Mouse (Mus musculus) stomach, postnatal 0 days (tissue): Measurements from ENCODE around the gene Dydc1. TPM values are rescaled to one million over a fixed set of nuclear protein-coding genes. Genes with fewer than 3 reads are reported as not detected.

Source experiments
- ATAC-seq: fragments of 200-750 bp; cut with Nextera tagmentation; 2 replicates; pipeline ENCODE4 v1.8.0; 2017; ENCODE audit not compliant: low FRiP score, low TSS enrichment
- DNase-seq: peaks from one replicate; pipeline ENCODE4 v3.0.0-alpha.2; 2016; ENCODE audit warnings: low spot score
- H3K27ac ChIP-seq: fragments of 300-500 bp; sonication (generic); replicated peaks from 2 replicates; pipeline ENCODE4 v1.5.1; 2014; ENCODE audit warnings: mild to moderate bottlenecking, control low read depth
- H3K27me3 ChIP-seq: fragments of 300-500 bp; sonication (generic); 2 replicates; pipeline ENCODE4 v1.6.1; 2014; ENCODE audit warnings: low read length; ENCODE audit not compliant: control insufficient read depth, insufficient read depth
- H3K36me3 ChIP-seq: fragments of 300-500 bp; sonication (generic); 2 replicates; pipeline ENCODE4 v1.6.1; 2014; ENCODE audit warnings: low read length, mixed read lengths; ENCODE audit not compliant: control insufficient read depth, insufficient read depth
- H3K4me1 ChIP-seq: fragments of 300-500 bp; sonication (generic); replicated peaks from 2 replicates; pipeline ENCODE4 v1.6.1; 2014; ENCODE audit warnings: antibody characterized with exemption; ENCODE audit not compliant: control insufficient read depth, insufficient read depth
- H3K4me2 ChIP-seq: fragments of 300-500 bp; sonication (generic); replicated peaks from 2 replicates; pipeline ENCODE4 v1.6.1; 2014; ENCODE audit warnings: low read depth, mild to moderate bottlenecking, control low read depth, moderate library complexity
- H3K4me3 ChIP-seq: fragments of 300-500 bp; sonication (generic); 2 replicates; pipeline ENCODE4 v1.5.1; 2014; ENCODE audit warnings: low read depth, low read length, control low read depth
- H3K9ac ChIP-seq: fragments of 300-500 bp; sonication (generic); 2 replicates; pipeline ENCODE4 v1.6.1; 2014; ENCODE audit warnings: mild to moderate bottlenecking, low read length, control low read depth, mixed read lengths
- H3K9me3 ChIP-seq: fragments of 300-500 bp; sonication (generic); 2 replicates; pipeline ENCODE4 v1.6.1; 2016; ENCODE audit warnings: low read length; ENCODE audit not compliant: control insufficient read depth
- CTCF ChIP-seq: IDR thresholded peaks from 2 replicates; pipeline ENCODE4 v1.5.1; 2016; ENCODE audit warnings: antibody characterized with exemption, low read depth, mild to moderate bottlenecking, moderate library complexity
- EP300 ChIP-seq: optimal IDR thresholded peaks from 2 replicates; pipeline ENCODE3; 2016; ENCODE audit warnings: antibody characterized with exemption
- WGBS: fragments of 180-500 bp; shearing (Covaris S2); extraction: QIAGEN DNeasy Blood & Tissue Kit; methylation state at CpG from one replicate; pipeline ENCODE4 v1.1.7; 2014; 5-methylcytosine and 5-hydroxymethylcytosine counted together
- polyA plus RNA-seq: library from polyadenylated mRNA; unstranded; fragments of >200 nt; fragmentation: Nextera tagmentation; extraction: Ambion mirVana; gene quantifications from 2 replicates; pipeline ENCODE4 v1.2.1, GENCODE M21; 2015

Dydc1 gene
- polyA plus RNA-seq, 1 experiment from 2014 or later, result not detected

DNA sequence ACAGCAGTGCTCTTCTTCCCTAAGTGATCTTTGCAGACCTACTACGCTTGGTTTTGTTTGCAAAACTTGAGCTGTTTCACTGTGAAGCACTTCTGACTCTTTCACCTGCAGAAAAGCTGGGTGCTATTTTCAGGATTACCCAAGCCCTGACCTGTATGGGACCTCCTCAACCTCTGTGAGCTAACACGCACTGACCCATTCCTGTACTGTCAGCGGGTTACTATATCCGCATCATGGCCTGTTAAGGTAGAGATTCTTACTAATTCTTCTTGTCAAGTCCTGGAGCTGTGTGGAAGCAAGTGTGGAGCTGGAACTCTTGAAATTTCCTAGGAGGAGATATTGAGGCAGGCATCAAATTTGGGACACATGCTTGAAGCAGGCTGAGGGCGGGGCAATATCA lies 52.0 kb downstream of the Dydc1 start:
- Histone ChIP-seq H3K27ac (no peak overlapping the region), H3K9me3 (no peaks in the 10 kb centered on the region), H3K9ac (no peak overlapping the region), H3K27me3 (no peaks in the 10 kb centered on the region), H3K4me2 (no peak overlapping the region), H3K4me1 (no peaks in the 10 kb centered on the region), H3K36me3 (no peaks in the 10 kb centered on the region), H3K4me3 (no peak overlapping the region)
- no peak for TF ChIP-seq EP300
- TF ChIP-seq CTCF, result no peak
- ATAC-seq (no peak), DNase-seq (no peak)
- 83% methylated on average over 5 of the region's 5 CpGs for whole genome bisulfite sequencing

DNA sequence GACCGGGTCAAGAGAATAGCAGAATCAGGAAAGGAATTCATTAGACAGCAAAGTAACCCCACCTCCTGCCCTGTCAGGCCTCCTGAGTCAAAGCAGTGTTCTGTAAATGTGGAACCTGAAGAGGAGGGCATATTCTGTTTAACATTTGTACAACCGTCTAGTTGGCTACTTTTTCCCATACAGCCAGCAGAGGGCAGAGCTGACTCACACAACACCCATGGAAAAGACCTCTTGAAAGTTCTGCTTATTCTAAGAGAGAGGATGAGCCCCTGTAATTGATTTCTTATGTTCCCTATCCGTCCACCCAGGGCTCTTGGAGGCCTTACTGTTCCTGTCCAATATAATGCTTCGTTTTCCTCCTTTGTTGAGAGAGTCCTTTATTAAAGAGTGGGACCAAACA lies 55.3 kb downstream of the Dydc1 start:
- DNase-seq (peak; percentile 24), ATAC-seq (no peak)
- Histone ChIP-seq H3K4me2 (no peak overlapping the region), H3K4me1 (no peaks in the 10 kb centered on the region), H3K4me3 (no peak overlapping the region), H3K27ac (no peak overlapping the region), H3K27me3 (no peaks in the 10 kb centered on the region), H3K9ac (no peak overlapping the region), H3K36me3 (no peaks in the 10 kb centered on the region), H3K9me3 (no peaks in the 10 kb centered on the region)
- no peak for TF ChIP-seq EP300
- peak; percentile 77 for TF ChIP-seq CTCF
- 12% methylated on average over 4 of the region's 4 CpGs for WGBS

DNA sequence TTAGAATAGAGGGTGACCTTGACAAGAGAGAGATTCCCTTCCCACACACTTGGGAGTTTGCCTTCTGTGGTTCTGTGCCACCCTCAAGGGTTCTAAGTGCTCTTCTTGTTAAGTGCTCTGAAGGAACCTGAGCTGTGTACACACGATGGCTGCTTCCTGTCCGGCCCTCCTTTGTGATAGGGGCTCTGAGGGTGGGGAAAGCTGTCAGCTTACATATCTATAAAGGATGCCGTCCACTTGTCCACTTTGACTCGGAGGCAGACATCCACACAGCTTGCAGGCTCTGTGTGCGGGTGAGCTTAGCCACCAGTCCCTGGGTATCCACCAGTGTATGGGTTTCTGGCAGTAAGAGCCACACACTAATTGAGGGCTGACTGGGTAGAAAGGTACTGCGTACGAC lies 58.8 kb downstream of the Dydc1 start, which contains the start of gene Sftpa1:
TSS of gene Sftpa1 (plus strand) at position 243 of the 400 bp plus-strand sequence.
- no peak within 1 kb of the TSS for H3K9ac ChIP-seq
- WGBS, result 66% methylated on average over 7 of the region's 7 CpGs
- no peak for ATAC-seq
- no peaks in the 10 kb centered on the region for H3K9me3 ChIP-seq
- H3K36me3 ChIP-seq, result no peaks in the 10 kb centered on the region
- H3K4me3 ChIP-seq, result no peak within 1 kb of the TSS
- H3K27ac ChIP-seq, result no peak within 1 kb of the TSS
- H3K4me2 ChIP-seq, result no peak within 1 kb of the TSS
- TF ChIP-seq CTCF (no peak), EP300 (no peak)
- DNase-seq, result no peak
- H3K4me1 ChIP-seq, result no peaks in the 10 kb centered on the region
- H3K27me3 ChIP-seq, result no peaks in the 10 kb centered on the region

DNA sequence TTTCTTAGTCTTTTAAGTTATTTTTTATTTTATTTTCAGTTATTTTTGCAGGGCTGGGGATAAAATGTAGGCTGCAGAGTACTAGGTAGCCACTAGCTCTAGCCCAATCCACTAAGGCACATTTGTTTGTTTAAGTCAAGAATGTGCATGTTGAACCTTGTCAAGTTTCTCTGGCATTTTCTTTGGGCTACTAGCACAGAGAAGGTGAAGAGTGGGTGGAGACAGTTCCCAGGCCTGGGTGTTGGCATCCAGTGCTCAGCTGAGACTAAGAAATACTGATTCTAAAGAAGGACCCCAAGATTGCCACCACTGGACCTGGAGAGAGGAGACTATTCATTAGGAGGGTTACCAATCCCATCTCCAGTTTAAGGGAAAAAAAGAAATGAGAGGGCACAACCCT lies 64.3 kb downstream of the Dydc1 start:
- TF ChIP-seq CTCF (no peak), EP300 (no peak)
- H3K27ac ChIP-seq, result no peak overlapping the region
- no peaks in the 10 kb centered on the region for H3K9me3 ChIP-seq
- ATAC-seq (no peak), DNase-seq (no peak)
- no peak overlapping the region for H3K4me2 ChIP-seq
- no peaks in the 10 kb centered on the region for H3K4me1 ChIP-seq
- H3K4me3 ChIP-seq, result no peak overlapping the region
- H3K36me3 ChIP-seq, result no peaks in the 10 kb centered on the region
- H3K9ac ChIP-seq, result no peak overlapping the region
- H3K27me3 ChIP-seq, result no peaks in the 10 kb centered on the region

DNA sequence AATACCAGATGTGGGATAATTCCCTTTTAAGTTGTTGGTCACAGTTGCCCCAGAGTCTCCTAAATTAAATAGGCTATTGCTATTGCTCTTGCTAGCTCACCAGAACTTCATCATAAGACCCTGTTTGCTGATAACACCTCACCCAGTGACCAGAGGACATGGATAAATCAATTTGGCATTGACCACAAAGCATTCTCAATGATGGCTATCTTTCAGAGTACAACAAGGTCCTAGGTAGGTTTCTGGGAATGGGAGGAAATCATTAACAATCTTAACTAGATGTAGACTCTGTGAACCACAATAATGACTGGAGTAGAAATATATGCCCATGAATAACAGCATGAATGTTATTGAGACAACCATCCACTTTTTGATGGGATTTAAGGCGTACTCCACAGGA lies 68.0 kb downstream of the Dydc1 start:
- Histone ChIP-seq H3K9ac (no peak overlapping the region), H3K27me3 (no peaks in the 10 kb centered on the region), H3K4me3 (no peak overlapping the region), H3K4me1 (no peaks in the 10 kb centered on the region), H3K9me3 (no peaks in the 10 kb centered on the region), H3K36me3 (no peaks in the 10 kb centered on the region), H3K4me2 (no peak overlapping the region), H3K27ac (no peak overlapping the region)
- ATAC-seq (no peak), DNase-seq (no peak)
- TF ChIP-seq CTCF (no peak), EP300 (no peak)
- 89% methylated on average over 1 of the region's 1 CpGs for WGBS

Other genes with a start within 250 kb of the Dydc1 start
- 0.07 and 0.22 TPM in 2 replicates for gene Sh2d4b, start 179.6 kb upstream of the Dydc1 start, polyA plus RNA-seq
- gene Tspan14, start 106.1 kb upstream of the Dydc1 start, polyA plus RNA-seq, result 38.1 and 38.8 TPM in 2 replicates
- 32.4 and 34.5 TPM in 2 replicates for gene Fam213a, start 59.1 kb upstream of the Dydc1 start, polyA plus RNA-seq
- gene Dydc2, start 3.7 kb upstream of the Dydc1 start, polyA plus RNA-seq, result not detected in 2 replicates
- 0.75 and 2.0 TPM in 2 replicates for gene Mat1a, start 32.1 kb downstream of the Dydc1 start, polyA plus RNA-seq
- 0.06 TPM in 1 of 2 replicates, not detected in the other for gene Sftpa1, start 58.9 kb downstream of the Dydc1 start, polyA plus RNA-seq
- 0.29 TPM in 1 of 2 replicates, not detected in the other for gene Mbl1, start 78.5 kb downstream of the Dydc1 start, polyA plus RNA-seq
- gene Sftpd, start 112.2 kb downstream of the Dydc1 start, polyA plus RNA-seq, result 4.9 TPM in 2 replicates
- gene Gm2832, start 205.9 kb downstream of the Dydc1 start, polyA plus RNA-seq, result not detected in 2 replicates